Mouse (Mus musculus): ENCODE data around the gene Cdc42bpb. TPM values are rescaled to one million over a fixed set of nuclear protein-coding genes. Genes with fewer than 3 reads are reported as not detected.
A peak's percentile ranks its signal among the peaks of the same experiment; 100 is the strongest.

Cdc42bpb gene
- polyA plus RNA-seq, 1 experiment from 2014 or later, result 29.3 TPM

DNA sequence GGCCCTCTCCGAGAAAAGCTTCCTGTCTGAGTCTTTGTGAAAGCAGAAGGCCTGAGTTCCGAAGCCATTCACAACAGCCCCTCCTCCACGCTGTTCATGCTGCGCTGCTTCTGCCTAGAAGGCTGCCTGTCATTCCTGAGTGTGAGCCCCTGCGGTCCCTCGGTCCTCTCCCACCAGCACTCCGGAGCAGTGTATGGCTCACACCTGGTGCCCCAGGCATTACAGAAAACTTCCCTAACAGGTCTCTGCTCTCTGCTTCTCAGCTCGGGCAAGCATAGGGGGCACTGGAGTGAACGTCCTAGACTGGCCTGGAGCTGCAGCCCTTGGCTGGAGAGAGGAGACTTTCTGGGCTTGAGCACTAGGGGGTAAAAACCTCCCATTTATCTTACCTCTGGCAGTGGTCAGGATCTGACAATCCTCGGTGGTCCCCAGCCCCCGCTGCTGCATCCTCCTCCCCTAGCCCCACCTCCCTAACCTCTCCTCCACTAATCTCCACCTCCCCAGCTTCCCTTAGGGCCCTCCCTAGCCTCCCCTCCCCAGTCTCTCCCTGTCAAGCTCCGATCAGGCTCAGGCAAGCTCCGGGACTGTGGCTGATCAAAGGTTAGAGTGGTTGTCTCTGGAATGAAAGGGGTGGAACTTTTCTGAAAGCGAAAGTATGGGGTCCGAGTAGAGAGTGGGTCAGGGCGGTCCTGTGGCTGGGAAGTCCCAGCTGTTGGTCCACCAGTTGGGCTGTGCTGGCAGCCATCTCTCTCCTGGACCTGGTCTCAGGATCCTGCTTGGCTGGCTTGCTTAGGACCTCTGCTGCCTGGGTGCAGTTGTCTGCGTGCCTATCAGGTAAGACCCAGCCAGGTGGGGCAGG, 39.6 kb upstream of the Cdc42bpb start, which contains the start of gene Exoc3l4:
Gene Exoc3l4 (plus strand): TSS at position 97 of the 859 bp plus-strand sequence.
- ATAC-seq (ENCODE audit: insufficient read depth, low FRiP score), result peak; percentile 57; the same call in 1 of the 2 replicates

GRCm38 (mm10) chr12:111413300-111413699, 35.8 kb upstream of the Cdc42bpb start:
- Histone ChIP-seq H3K4me2 (ENCODE audit: low read depth, low read length) (peak overlapping the region; percentile 56), H3K27me3 (ENCODE audit: control insufficient read depth, insufficient read depth, low read length) (no peaks in the 10 kb centered on the region), H3K9ac (ENCODE audit: low read length) (peak overlapping the region; percentile 61), H3K36me3 (ENCODE audit: control insufficient read depth, insufficient read depth, low read length) (no peaks in the 10 kb centered on the region), H3K4me1 (ENCODE audit: control insufficient read depth, insufficient read depth, low read length) (peaks cover 26% of the 10 kb centered on the region), H3K9me3 (replicated peaks; ENCODE audit: control insufficient read depth, low read length) (no peaks in the 10 kb centered on the region), H3K4me3 (replicated peaks; ENCODE audit: low read length) (peak overlapping the region; percentile 37), H3K27ac (ENCODE audit: low read length) (peak overlapping the region; percentile 21)
- WGBS, result 3% methylated on average over 21 of the region's 21 CpGs
- ATAC-seq (ENCODE audit: insufficient read depth, low FRiP score), result peak; percentile 83

More for the DNA sequence above, 39.6 kb upstream of the Cdc42bpb start, which contains the start of gene Exoc3l4:
- peak within 1 kb of the TSS; percentile 44; the same call in 1 of the 2 replicates for H3K27ac ChIP-seq (ENCODE audit: low read length)
- peaks cover 30% of the 10 kb centered on the region for H3K4me1 ChIP-seq (ENCODE audit: control insufficient read depth, insufficient read depth, low read length)
- H3K27me3 ChIP-seq (ENCODE audit: control insufficient read depth, insufficient read depth, low read length), result peaks cover 3% of the 10 kb centered on the region; the same call in 1 of the 2 replicates
- H3K4me3 ChIP-seq (replicated peaks; ENCODE audit: low read length), result peak within 1 kb of the TSS; percentile 42
- H3K9ac ChIP-seq (ENCODE audit: low read length), result peak within 1 kb of the TSS; percentile 66
- WGBS, result 3% methylated on average over 17 of the region's 17 CpGs
- no peaks in the 10 kb centered on the region for H3K36me3 ChIP-seq (ENCODE audit: control insufficient read depth, insufficient read depth, low read length)
- peak within 1 kb of the TSS; percentile 60 for H3K4me2 ChIP-seq (ENCODE audit: low read depth, low read length)
- H3K9me3 ChIP-seq (replicated peaks; ENCODE audit: control insufficient read depth, low read length), result no peaks in the 10 kb centered on the region

- Histone ChIP-seq H3K27ac (ENCODE audit: low read length) (peak overlapping the region; percentile 21), H3K9ac (ENCODE audit: low read length) (peak overlapping the region; percentile 61), H3K36me3 (ENCODE audit: control insufficient read depth, insufficient read depth, low read length) (no peaks in the 10 kb centered on the region), H3K4me1 (ENCODE audit: control insufficient read depth, insufficient read depth, low read length) (peaks cover 20% of the 10 kb centered on the region), H3K9me3 (replicated peaks; ENCODE audit: control insufficient read depth, low read length) (no peaks in the 10 kb centered on the region), H3K4me3 (replicated peaks; ENCODE audit: low read length) (peak overlapping the region; percentile 37), H3K27me3 (ENCODE audit: control insufficient read depth, insufficient read depth, low read length) (peaks cover under 1% of the 10 kb centered on the region), H3K4me2 (ENCODE audit: low read depth, low read length) (peak overlapping the region; percentile 56)
- ATAC-seq (ENCODE audit: insufficient read depth, low FRiP score), result peak; percentile 6; the same call in 1 of the 2 replicates
- WGBS, result 23% methylated on average over 12 of the region's 12 CpGs
Measured at GRCm38 (mm10) chr12:111412581-111413284, 35.2 kb upstream of the Cdc42bpb start.

- Histone ChIP-seq H3K9me3 (replicated peaks; ENCODE audit: control insufficient read depth, low read length) (no peaks in the 10 kb centered on the region), H3K9ac (ENCODE audit: low read length) (no peak overlapping the region), H3K4me3 (replicated peaks; ENCODE audit: low read length) (no peak overlapping the region), H3K4me1 (ENCODE audit: control insufficient read depth, insufficient read depth, low read length) (peaks cover 15% of the 10 kb centered on the region), H3K27ac (ENCODE audit: low read length) (no peak overlapping the region), H3K4me2 (ENCODE audit: low read depth, low read length) (no peak overlapping the region), H3K36me3 (ENCODE audit: control insufficient read depth, insufficient read depth, low read length) (no peaks in the 10 kb centered on the region), H3K27me3 (ENCODE audit: control insufficient read depth, insufficient read depth, low read length) (peaks cover 10% of the 10 kb centered on the region)
- WGBS, result 71% methylated on average over 8 of the region's 8 CpGs
- ATAC-seq (ENCODE audit: insufficient read depth, low FRiP score), result no peak
Measured at GRCm38 (mm10) chr12:111411631-111412355, 34.3 kb upstream of the Cdc42bpb start.

DNA sequence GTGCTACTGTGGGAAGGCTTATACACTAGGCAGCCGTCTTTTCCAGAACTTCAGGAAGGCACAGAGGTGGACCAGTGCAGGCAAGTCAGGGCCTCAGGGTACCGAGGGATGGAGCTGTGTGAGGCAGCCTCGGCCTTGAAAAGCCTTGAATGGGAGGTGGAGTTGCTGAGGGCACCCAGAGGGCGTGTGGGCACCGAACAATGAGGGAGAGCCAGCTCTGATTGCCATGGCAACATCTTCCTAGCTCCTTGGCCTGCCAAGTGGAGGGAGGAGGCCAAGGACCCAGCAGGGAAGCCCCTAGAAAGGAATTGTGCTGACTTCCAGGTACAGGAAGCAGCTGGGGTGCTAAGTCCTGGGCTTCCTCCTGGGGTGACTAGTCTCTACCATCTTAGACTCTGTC, 32.1 kb upstream of the Cdc42bpb start:
- H3K27ac ChIP-seq (ENCODE audit: low read length), result no peak overlapping the region
- H3K4me1 ChIP-seq (ENCODE audit: control insufficient read depth, insufficient read depth, low read length), result peaks cover 13% of the 10 kb centered on the region
- peaks cover 12% of the 10 kb centered on the region for H3K27me3 ChIP-seq (ENCODE audit: control insufficient read depth, insufficient read depth, low read length)
- H3K9me3 ChIP-seq (replicated peaks; ENCODE audit: control insufficient read depth, low read length), result no peaks in the 10 kb centered on the region
- no peak overlapping the region for H3K9ac ChIP-seq (ENCODE audit: low read length)
- no peak overlapping the region for H3K4me3 ChIP-seq (replicated peaks; ENCODE audit: low read length)
- no peak for ATAC-seq (ENCODE audit: insufficient read depth, low FRiP score)
- 33% methylated on average over 5 of the region's 5 CpGs for whole genome bisulfite sequencing
- no peak overlapping the region for H3K4me2 ChIP-seq (ENCODE audit: low read depth, low read length)
- no peaks in the 10 kb centered on the region for H3K36me3 ChIP-seq (ENCODE audit: control insufficient read depth, insufficient read depth, low read length)

DNA sequence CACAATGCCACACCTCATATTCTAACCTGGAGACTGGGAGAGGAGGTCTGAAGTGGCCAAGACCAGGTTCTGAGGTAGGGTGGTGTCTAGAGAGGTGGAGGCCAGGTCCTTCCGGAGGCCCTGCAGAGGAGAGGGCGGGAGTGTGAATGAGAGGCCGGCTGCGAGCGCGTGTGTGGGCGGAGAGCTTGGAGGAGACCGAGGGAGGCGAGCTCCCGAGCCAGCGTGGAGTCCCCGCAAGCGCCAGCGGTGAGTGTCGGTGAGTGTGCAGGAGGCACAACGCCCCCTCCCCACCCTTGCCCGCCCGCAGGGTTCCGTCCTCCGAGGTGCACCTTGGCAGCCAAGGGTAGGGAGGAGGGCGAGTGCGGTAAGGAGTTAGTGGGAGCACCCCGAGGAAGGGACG, 29.1 kb upstream of the Cdc42bpb start, which contains the start of gene Lbhd2:
Gene Lbhd2 (plus strand): TSS at position 188 of the 400 bp plus-strand sequence.
- Histone ChIP-seq H3K27me3 (ENCODE audit: control insufficient read depth, insufficient read depth, low read length) (peaks cover 12% of the 10 kb centered on the region), H3K4me2 (ENCODE audit: low read depth, low read length) (peak within 1 kb of the TSS; percentile 46), H3K9ac (ENCODE audit: low read length) (peak within 1 kb of the TSS; percentile 55), H3K4me1 (ENCODE audit: control insufficient read depth, insufficient read depth, low read length) (0 out of 2 replicates have a peak, but pooled peaks cover 7% of the 10 kb centered on the region), H3K36me3 (ENCODE audit: control insufficient read depth, insufficient read depth, low read length) (no peaks in the 10 kb centered on the region), H3K27ac (ENCODE audit: low read length) (no peak within 1 kb of the TSS), H3K4me3 (replicated peaks; ENCODE audit: low read length) (peak within 1 kb of the TSS; percentile 17; the same call in 1 of the 2 replicates), H3K9me3 (replicated peaks; ENCODE audit: control insufficient read depth, low read length) (no peaks in the 10 kb centered on the region)
- WGBS, result 3% methylated on average over 24 of the region's 24 CpGs
- no peak for ATAC-seq (ENCODE audit: insufficient read depth, low FRiP score)

DNA sequence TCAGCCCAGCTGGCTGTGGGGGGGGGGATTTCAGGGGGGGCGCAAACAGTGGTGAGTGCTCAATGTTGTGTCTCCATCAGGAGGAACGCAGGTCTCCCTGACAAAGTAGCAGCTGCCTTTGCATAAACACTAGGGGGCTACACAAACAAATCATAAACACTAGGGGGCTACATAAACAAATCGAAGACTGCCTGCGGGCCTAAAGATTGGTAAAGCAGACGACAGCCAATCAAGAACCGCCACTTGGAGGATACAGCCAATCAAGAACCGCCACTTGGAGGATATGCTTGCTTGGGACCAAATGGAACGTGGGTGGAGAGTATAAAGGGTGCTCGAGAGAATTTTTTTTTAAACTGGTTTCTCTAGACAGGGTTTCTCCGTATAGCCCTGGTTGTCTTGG, 27.4 kb upstream of the Cdc42bpb start:
- Histone ChIP-seq H3K27me3 (ENCODE audit: control insufficient read depth, insufficient read depth, low read length) (peaks cover 12% of the 10 kb centered on the region), H3K9ac (ENCODE audit: low read length) (no peak overlapping the region), H3K4me2 (ENCODE audit: low read depth, low read length) (no peak overlapping the region), H3K9me3 (replicated peaks; ENCODE audit: control insufficient read depth, low read length) (no peaks in the 10 kb centered on the region), H3K36me3 (ENCODE audit: control insufficient read depth, insufficient read depth, low read length) (no peaks in the 10 kb centered on the region), H3K4me1 (ENCODE audit: control insufficient read depth, insufficient read depth, low read length) (0 out of 2 replicates have a peak, but pooled peaks cover 7% of the 10 kb centered on the region), H3K27ac (ENCODE audit: low read length) (no peak overlapping the region), H3K4me3 (replicated peaks; ENCODE audit: low read length) (no peak overlapping the region)
- no peak for ATAC-seq (ENCODE audit: insufficient read depth, low FRiP score)
- 50% methylated on average over 10 of the region's 10 CpGs for WGBS

- no peaks in the 10 kb centered on the region; the same call in 1 of the 2 replicates for H3K27me3 ChIP-seq (ENCODE audit: control insufficient read depth, insufficient read depth, low read length)
- WGBS, result 19% methylated on average over 15 of the region's 15 CpGs
Measured at GRCm38 (mm10) chr12:111401454-111402184, 24.1 kb upstream of the Cdc42bpb start.

More at GRCm38 (mm10) chr12:111401454-111402184, 24.1 kb upstream of the Cdc42bpb start:
- H3K27ac ChIP-seq (ENCODE audit: low read length), result no peak overlapping the region
- 0 out of 2 replicates have a peak overlapping the region, but pooled peaks have one; percentile 22 for H3K9ac ChIP-seq (ENCODE audit: low read length)
- no peak overlapping the region for H3K4me2 ChIP-seq (ENCODE audit: low read depth, low read length)
- no peaks in the 10 kb centered on the region for H3K9me3 ChIP-seq (replicated peaks; ENCODE audit: control insufficient read depth, low read length)
- H3K4me1 ChIP-seq (ENCODE audit: control insufficient read depth, insufficient read depth, low read length), result 0 out of 2 replicates have a peak, but pooled peaks cover 2% of the 10 kb centered on the region
- no peak overlapping the region for H3K4me3 ChIP-seq (replicated peaks; ENCODE audit: low read length)
- peak; percentile 50 for ATAC-seq (ENCODE audit: insufficient read depth, low FRiP score)
- no peaks in the 10 kb centered on the region for H3K36me3 ChIP-seq (ENCODE audit: control insufficient read depth, insufficient read depth, low read length)

Measured in stomach, embryonic 16.5 days (tissue).